Mouse (Mus musculus): Measurements from ENCODE around the gene Tekt2. TPM values are rescaled to one million over a fixed set of nuclear protein-coding genes. Genes with fewer than 3 reads are reported as not detected.

Gene Tekt2
- polyA plus RNA-seq, 1 experiment from 2014 or later: 3.4 TPM

- no peaks in the 10 kb centered on the region for H3K27me3 ChIP-seq (ENCODE audit: control insufficient read depth, insufficient read depth, low read length)
- peak overlapping the region; percentile 0; the same call in 1 of the 2 replicates for H3K9ac ChIP-seq (replicated peaks; ENCODE audit: low read length)
- no peaks in the 10 kb centered on the region for H3K9me3 ChIP-seq (replicated peaks; ENCODE audit: control insufficient read depth, low read length)
- no peak overlapping the region for H3K4me3 ChIP-seq (ENCODE audit: low read depth, low read length)
- no peak overlapping the region for H3K4me2 ChIP-seq (ENCODE audit: low read depth, low read length)
- WGBS: 26% methylated on average over 9 of the region's 9 CpGs
- ATAC-seq (replicated peaks; ENCODE audit: insufficient number of reproducible peaks, low FRiP score, low TSS enrichment, low read depth) (0 out of 2 replicates have a peak, but pooled peaks have one; percentile 14), DNase-seq (ENCODE audit: low spot score) (no peak)
- H3K36me3 ChIP-seq (replicated peaks; ENCODE audit: control insufficient read depth, insufficient read depth, low read depth, low read length): 0 out of 2 replicates have a peak, but pooled peaks cover 2% of the 10 kb centered on the region
- 0 out of 2 replicates have a peak, but pooled peaks cover 2% of the 10 kb centered on the region for H3K4me1 ChIP-seq (ENCODE audit: control insufficient read depth, insufficient read depth, low read length)
- H3K27ac ChIP-seq (replicated peaks; ENCODE audit: low read depth, low read length): peak overlapping the region; percentile 66
These were observed 46.5 kb downstream of the Tekt2 start for GRCm38 (mm10) chr4:126278961-126279360.

GRCm38 (mm10) chr4:126278565-126278915, 46.9 kb downstream of the Tekt2 start:
- Histone ChIP-seq H3K9ac (replicated peaks; ENCODE audit: low read length) (peak overlapping the region; percentile 0; the same call in 1 of the 2 replicates), H3K4me2 (ENCODE audit: low read depth, low read length) (no peak overlapping the region), H3K9me3 (replicated peaks; ENCODE audit: control insufficient read depth, low read length) (no peaks in the 10 kb centered on the region), H3K4me3 (ENCODE audit: low read depth, low read length) (no peak overlapping the region), H3K27me3 (ENCODE audit: control insufficient read depth, insufficient read depth, low read length) (no peaks in the 10 kb centered on the region), H3K27ac (replicated peaks; ENCODE audit: low read depth, low read length) (peak overlapping the region; percentile 66), H3K4me1 (ENCODE audit: control insufficient read depth, insufficient read depth, low read length) (0 out of 2 replicates have a peak, but pooled peaks cover 2% of the 10 kb centered on the region), H3K36me3 (replicated peaks; ENCODE audit: control insufficient read depth, insufficient read depth, low read depth, low read length) (0 out of 2 replicates have a peak, but pooled peaks cover 4% of the 10 kb centered on the region)
- WGBS: 12% methylated on average over 9 of the region's 9 CpGs
- peak; percentile 65 for ATAC-seq (replicated peaks; ENCODE audit: insufficient number of reproducible peaks, low FRiP score, low TSS enrichment, low read depth)
- peak; percentile 83 for DNase-seq (ENCODE audit: low spot score)

- H3K27ac ChIP-seq (replicated peaks; ENCODE audit: low read depth, low read length): peak overlapping the region; percentile 30; the same call in 1 of the 2 replicates
These were observed 47.5 kb downstream of the Tekt2 start for GRCm38 (mm10) chr4:126277906-126278564.

GRCm38 (mm10) chr4:126275681-126276131, 49.8 kb downstream of the Tekt2 start:
- Histone ChIP-seq H3K4me1 (ENCODE audit: control insufficient read depth, insufficient read depth, low read length) (0 out of 2 replicates have a peak, but pooled peaks cover 2% of the 10 kb centered on the region), H3K9ac (replicated peaks; ENCODE audit: low read length) (no peak overlapping the region), H3K27ac (replicated peaks; ENCODE audit: low read depth, low read length) (no peak overlapping the region), H3K4me2 (ENCODE audit: low read depth, low read length) (no peak overlapping the region), H3K9me3 (replicated peaks; ENCODE audit: control insufficient read depth, low read length) (no peaks in the 10 kb centered on the region), H3K27me3 (ENCODE audit: control insufficient read depth, insufficient read depth, low read length) (no peaks in the 10 kb centered on the region), H3K36me3 (replicated peaks; ENCODE audit: control insufficient read depth, insufficient read depth, low read depth, low read length) (peaks cover 6% of the 10 kb centered on the region; the same call in 1 of the 2 replicates), H3K4me3 (ENCODE audit: low read depth, low read length) (no peak overlapping the region)
- no peak for ATAC-seq (replicated peaks; ENCODE audit: insufficient number of reproducible peaks, low FRiP score, low TSS enrichment, low read depth)
- WGBS: 89% methylated on average over 13 of the region's 13 CpGs
- DNase-seq (ENCODE audit: low spot score): no peak

More at GRCm38 (mm10) chr4:126277906-126278564, 47.5 kb downstream of the Tekt2 start:
- DNase-seq (ENCODE audit: low spot score): peak; percentile 85
- 3% methylated on average over 13 of the region's 13 CpGs for WGBS
- Histone ChIP-seq H3K9ac (replicated peaks; ENCODE audit: low read length) (peak overlapping the region; percentile 18; the same call in 1 of the 2 replicates), H3K27me3 (ENCODE audit: control insufficient read depth, insufficient read depth, low read length) (no peaks in the 10 kb centered on the region), H3K4me3 (ENCODE audit: low read depth, low read length) (no peak overlapping the region), H3K9me3 (replicated peaks; ENCODE audit: control insufficient read depth, low read length) (no peaks in the 10 kb centered on the region), H3K4me2 (ENCODE audit: low read depth, low read length) (0 out of 2 replicates have a peak overlapping the region, but pooled peaks have one; percentile 13), H3K36me3 (replicated peaks; ENCODE audit: control insufficient read depth, insufficient read depth, low read depth, low read length) (0 out of 2 replicates have a peak, but pooled peaks cover 4% of the 10 kb centered on the region), H3K4me1 (ENCODE audit: control insufficient read depth, insufficient read depth, low read length) (0 out of 2 replicates have a peak, but pooled peaks cover 2% of the 10 kb centered on the region)
- peak; percentile 75 for ATAC-seq (replicated peaks; ENCODE audit: insufficient number of reproducible peaks, low FRiP score, low TSS enrichment, low read depth)

GRCm38 (mm10) chr4:126275081-126275480, 50.4 kb downstream of the Tekt2 start:
- H3K36me3 ChIP-seq (replicated peaks; ENCODE audit: control insufficient read depth, insufficient read depth, low read depth, low read length): peaks cover 6% of the 10 kb centered on the region; the same call in 1 of the 2 replicates
- no peak for DNase-seq (ENCODE audit: low spot score)
- 0 out of 2 replicates have a peak, but pooled peaks cover 2% of the 10 kb centered on the region for H3K4me1 ChIP-seq (ENCODE audit: control insufficient read depth, insufficient read depth, low read length)
- no peaks in the 10 kb centered on the region for H3K9me3 ChIP-seq (replicated peaks; ENCODE audit: control insufficient read depth, low read length)
- WGBS: 92% methylated on average over 4 of the region's 4 CpGs
- H3K4me2 ChIP-seq (ENCODE audit: low read depth, low read length): no peak overlapping the region
- no peak overlapping the region for H3K4me3 ChIP-seq (ENCODE audit: low read depth, low read length)
- H3K27ac ChIP-seq (replicated peaks; ENCODE audit: low read depth, low read length): no peak overlapping the region
- no peaks in the 10 kb centered on the region for H3K27me3 ChIP-seq (ENCODE audit: control insufficient read depth, insufficient read depth, low read length)
- no peak for ATAC-seq (replicated peaks; ENCODE audit: insufficient number of reproducible peaks, low FRiP score, low TSS enrichment, low read depth)
- H3K9ac ChIP-seq (replicated peaks; ENCODE audit: low read length): no peak overlapping the region

- peaks cover 6% of the 10 kb centered on the region; the same call in 1 of the 2 replicates for H3K36me3 ChIP-seq (replicated peaks; ENCODE audit: control insufficient read depth, insufficient read depth, low read depth, low read length)
- H3K4me2 ChIP-seq (ENCODE audit: low read depth, low read length): no peak overlapping the region
- no peak overlapping the region for H3K9ac ChIP-seq (replicated peaks; ENCODE audit: low read length)
- 0 out of 2 replicates have a peak, but pooled peaks cover 2% of the 10 kb centered on the region for H3K4me1 ChIP-seq (ENCODE audit: control insufficient read depth, insufficient read depth, low read length)
- no peak overlapping the region for H3K4me3 ChIP-seq (ENCODE audit: low read depth, low read length)
- H3K27ac ChIP-seq (replicated peaks; ENCODE audit: low read depth, low read length): no peak overlapping the region
- ATAC-seq (replicated peaks; ENCODE audit: insufficient number of reproducible peaks, low FRiP score, low TSS enrichment, low read depth) (no peak), DNase-seq (ENCODE audit: low spot score) (no peak)
- H3K27me3 ChIP-seq (ENCODE audit: control insufficient read depth, insufficient read depth, low read length): no peaks in the 10 kb centered on the region
- no peaks in the 10 kb centered on the region for H3K9me3 ChIP-seq (replicated peaks; ENCODE audit: control insufficient read depth, low read length)
- WGBS: 74% methylated on average over 13 of the region's 13 CpGs
These were observed 51.7 kb downstream of the Tekt2 start for GRCm38 (mm10) chr4:126273753-126274152.

Other genes starting within 250 kb of the Tekt2 start
- gene Lsm10, start 229.1 kb downstream of the Tekt2 start, polyA plus RNA-seq (2014; fragmentation: Nextera tagmentation; extraction: Ambion mirVana): 46.1 and 47.0 TPM in 2 replicates
- gene Stk40, start 221.7 kb downstream of the Tekt2 start, polyA plus RNA-seq (2014; fragmentation: Nextera tagmentation; extraction: Ambion mirVana): 22.7 and 23.8 TPM in 2 replicates
- gene Eva1b, start 177.9 kb downstream of the Tekt2 start, polyA plus RNA-seq (2014; fragmentation: Nextera tagmentation; extraction: Ambion mirVana): 48.9 and 51.0 TPM in 2 replicates
- gene Sh3d21, start 162.2 kb downstream of the Tekt2 start, polyA plus RNA-seq (2014; fragmentation: Nextera tagmentation; extraction: Ambion mirVana): 4.7 and 5.0 TPM in 2 replicates
- 211 and 232 TPM in 2 replicates for gene Thrap3, start 122.9 kb downstream of the Tekt2 start, polyA plus RNA-seq (2014; fragmentation: Nextera tagmentation; extraction: Ambion mirVana)
- gene Map7d1, start 69.3 kb downstream of the Tekt2 start, polyA plus RNA-seq (2014; fragmentation: Nextera tagmentation; extraction: Ambion mirVana): 47.0 and 54.1 TPM in 2 replicates
- 33.8 and 36.7 TPM in 2 replicates for gene Trappc3, start 63.4 kb downstream of the Tekt2 start, polyA plus RNA-seq (2014; fragmentation: Nextera tagmentation; extraction: Ambion mirVana)
- gene Col8a2, start 38.9 kb downstream of the Tekt2 start, polyA plus RNA-seq (2014; fragmentation: Nextera tagmentation; extraction: Ambion mirVana): 15.7 and 18.1 TPM in 2 replicates
- gene Adprhl2, start 4.0 kb downstream of the Tekt2 start, polyA plus RNA-seq (2014; fragmentation: Nextera tagmentation; extraction: Ambion mirVana): 44.6 and 48.0 TPM in 2 replicates
- gene Ago3, start 103.9 kb upstream of the Tekt2 start, polyA plus RNA-seq (2014; fragmentation: Nextera tagmentation; extraction: Ambion mirVana): 10.2 and 12.8 TPM in 2 replicates
- gene Ago1, start 142.9 kb upstream of the Tekt2 start, polyA plus RNA-seq (2014; fragmentation: Nextera tagmentation; extraction: Ambion mirVana): 10.6 and 11.0 TPM in 2 replicates
- gene Ago4, start 207.8 kb upstream of the Tekt2 start, polyA plus RNA-seq (2014; fragmentation: Nextera tagmentation; extraction: Ambion mirVana): 1.3 and 1.9 TPM in 2 replicates
- gene Clspn, start 231.2 kb upstream of the Tekt2 start, polyA plus RNA-seq (2014; fragmentation: Nextera tagmentation; extraction: Ambion mirVana): 51.6 and 54.4 TPM in 2 replicates